Mouse (Mus musculus) kidney, postnatal 25 days (tissue): ENCODE measurements around the gene Cradd.

Source experiments
- DNase-seq, 2 experiments: peaks; one replicate each; pipeline ENCODE4 v3.0.0; 2021; ENCODE audit warnings: mixed read lengths in 2 of 2

The Cradd gene

GRCm38 (mm10) chr10:95152503-95152989 lies 171.4 kb downstream of the Cradd start:
- DNase-seq = peak; percentile 18 to 66

- DNase-seq = no peak
These were observed 172.7 kb downstream of the Cradd start for GRCm38 (mm10) chr10:95151012-95151768.

GRCm38 (mm10) chr10:95149666-95150065 lies 174.3 kb downstream of the Cradd start:
- no peak for DNase-seq

- no peak for DNase-seq
These were observed 175.3 kb downstream of the Cradd start for GRCm38 (mm10) chr10:95148641-95149040.

GRCm38 (mm10) chr10:95147136-95147901 lies 176.6 kb downstream of the Cradd start:
- DNase-seq = no peak

GRCm38 (mm10) chr10:95146491-95146890 lies 177.4 kb downstream of the Cradd start:
- peak; percentile 71 to 81 for DNase-seq

GRCm38 (mm10) chr10:95145204-95145926 lies 178.6 kb downstream of the Cradd start:
- peak; percentile 52 to 61 for DNase-seq

GRCm38 (mm10) chr10:95144414-95145130 lies 179.4 kb downstream of the Cradd start:
- DNase-seq = no peak

GRCm38 (mm10) chr10:95143446-95144114 lies 180.4 kb downstream of the Cradd start:
- no peak for DNase-seq

GRCm38 (mm10) chr10:95142844-95143435 lies 181.0 kb downstream of the Cradd start:
- DNase-seq = peak; percentile 84 to 90

GRCm38 (mm10) chr10:95141075-95141474 lies 182.9 kb downstream of the Cradd start:
- no peak for DNase-seq

GRCm38 (mm10) chr10:95140191-95140590 lies 183.7 kb downstream of the Cradd start:
- DNase-seq = no peak

- DNase-seq = peak in 1 of 2 experiments; percentile 36
These were observed 184.3 kb downstream of the Cradd start for GRCm38 (mm10) chr10:95139645-95140044.

GRCm38 (mm10) chr10:95133057-95133456 lies 190.9 kb downstream of the Cradd start:
- DNase-seq = no peak
